Mouse (Mus musculus): Measurements from ENCODE around the gene Fermt3.

The Fermt3 gene

DNA sequence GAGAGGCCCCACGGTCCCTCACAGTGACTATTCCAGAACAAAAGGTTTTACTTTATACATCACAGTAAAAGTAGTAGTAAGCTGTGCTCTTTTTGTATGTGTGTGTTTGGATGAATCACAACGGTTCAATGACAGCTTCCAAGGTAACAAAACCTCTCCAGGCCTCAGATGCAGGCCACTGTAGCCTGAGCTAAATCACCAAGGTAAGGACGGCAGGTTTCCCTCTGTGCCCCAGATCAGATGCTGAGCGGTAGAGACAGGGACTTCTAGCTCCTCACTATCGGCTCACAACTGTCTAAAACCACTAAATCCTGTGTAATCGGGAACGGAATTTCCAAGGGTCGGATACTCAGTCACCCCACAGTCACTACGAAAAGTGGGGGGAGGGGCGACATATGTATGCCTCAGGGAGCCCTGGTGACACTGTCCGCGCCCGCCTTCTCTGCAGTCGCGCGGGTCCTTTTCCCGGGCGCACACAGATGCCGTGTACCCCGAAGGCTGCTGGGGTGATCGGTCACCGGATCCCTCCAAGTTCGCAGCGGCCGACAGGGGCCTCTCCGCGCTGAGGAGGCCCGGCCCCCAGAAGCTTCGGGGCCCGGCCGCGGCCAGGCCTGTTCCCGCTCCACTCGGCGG lies 19.9 kb upstream of the Fermt3 start:
- peak in 1 of 2 experiments; percentile 51 for DNase-seq (ENCODE audit: low spot score in 2 of 2)

DNA sequence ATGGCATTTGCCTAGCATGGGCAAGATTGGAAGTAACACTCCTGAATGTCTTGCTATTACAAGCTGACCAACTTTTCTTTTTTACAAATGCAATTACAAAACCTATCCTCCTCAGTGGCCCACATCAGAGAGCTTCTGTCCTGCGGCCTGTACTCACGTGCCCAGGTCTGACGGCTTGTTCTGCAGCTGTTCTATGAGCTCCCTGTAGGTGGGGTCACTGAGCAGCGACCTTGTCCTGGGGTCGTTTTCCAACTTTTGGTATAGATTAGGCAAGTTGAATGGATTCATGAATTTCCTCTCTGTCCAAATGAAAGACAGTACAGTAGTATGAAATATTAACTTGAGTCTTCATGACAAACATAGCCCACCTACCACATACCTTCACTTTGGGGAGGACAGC lies 14.7 kb upstream of the Fermt3 start:
- DNase-seq (ENCODE audit: low spot score in 2 of 2), result no peak

- DNase-seq (ENCODE audit: low spot score in 2 of 2), result peak; percentile 70 to 80
These were observed 10.3 kb upstream of the Fermt3 start for GRCm38 (mm10) chr19:7029531-7029930.

DNA sequence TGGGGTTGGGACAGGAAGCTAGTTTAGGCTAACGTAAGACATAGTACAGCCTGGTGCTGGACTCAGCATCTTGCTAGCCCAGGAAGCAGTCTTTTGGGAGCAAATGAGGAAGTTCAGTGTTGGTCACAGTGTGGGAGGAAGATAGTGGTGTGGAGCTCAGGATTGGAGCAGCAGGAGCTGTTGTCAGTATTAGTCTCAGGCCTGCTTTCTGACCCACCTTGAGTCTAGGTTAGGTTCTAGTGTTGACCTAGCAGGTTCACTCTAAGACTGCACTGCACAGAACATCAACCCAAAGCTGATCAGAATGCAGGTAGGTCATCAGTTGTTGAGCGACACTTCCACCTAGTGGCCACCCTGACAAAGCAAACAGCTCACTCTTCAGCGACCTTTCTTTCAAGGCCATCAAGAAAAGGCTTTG lies 964 bp upstream of the Fermt3 start:
- DNase-seq (ENCODE audit: low spot score in 2 of 2), result no peak

DNA sequence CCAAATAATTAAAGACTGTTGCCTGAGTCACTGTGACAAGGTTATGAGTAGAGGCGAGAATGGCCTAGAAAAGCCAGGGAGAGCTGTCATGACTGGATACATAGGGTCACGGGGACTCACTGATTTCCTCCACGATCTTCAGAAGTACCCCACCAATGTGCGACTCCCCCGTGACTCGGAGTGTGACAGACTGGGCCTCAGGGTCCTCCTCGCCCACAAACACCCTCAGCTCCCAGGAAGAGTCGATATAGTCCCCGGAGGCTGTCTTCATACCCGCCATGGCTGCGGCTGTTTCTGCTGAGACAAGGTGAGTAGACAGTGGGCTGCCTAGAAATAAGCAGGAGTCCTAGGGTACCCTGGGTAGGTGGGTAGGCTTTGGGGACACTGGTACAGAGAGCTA lies 723 bp downstream of the Fermt3 start:
- no peak for DNase-seq (ENCODE audit: low spot score in 2 of 2)

DNA sequence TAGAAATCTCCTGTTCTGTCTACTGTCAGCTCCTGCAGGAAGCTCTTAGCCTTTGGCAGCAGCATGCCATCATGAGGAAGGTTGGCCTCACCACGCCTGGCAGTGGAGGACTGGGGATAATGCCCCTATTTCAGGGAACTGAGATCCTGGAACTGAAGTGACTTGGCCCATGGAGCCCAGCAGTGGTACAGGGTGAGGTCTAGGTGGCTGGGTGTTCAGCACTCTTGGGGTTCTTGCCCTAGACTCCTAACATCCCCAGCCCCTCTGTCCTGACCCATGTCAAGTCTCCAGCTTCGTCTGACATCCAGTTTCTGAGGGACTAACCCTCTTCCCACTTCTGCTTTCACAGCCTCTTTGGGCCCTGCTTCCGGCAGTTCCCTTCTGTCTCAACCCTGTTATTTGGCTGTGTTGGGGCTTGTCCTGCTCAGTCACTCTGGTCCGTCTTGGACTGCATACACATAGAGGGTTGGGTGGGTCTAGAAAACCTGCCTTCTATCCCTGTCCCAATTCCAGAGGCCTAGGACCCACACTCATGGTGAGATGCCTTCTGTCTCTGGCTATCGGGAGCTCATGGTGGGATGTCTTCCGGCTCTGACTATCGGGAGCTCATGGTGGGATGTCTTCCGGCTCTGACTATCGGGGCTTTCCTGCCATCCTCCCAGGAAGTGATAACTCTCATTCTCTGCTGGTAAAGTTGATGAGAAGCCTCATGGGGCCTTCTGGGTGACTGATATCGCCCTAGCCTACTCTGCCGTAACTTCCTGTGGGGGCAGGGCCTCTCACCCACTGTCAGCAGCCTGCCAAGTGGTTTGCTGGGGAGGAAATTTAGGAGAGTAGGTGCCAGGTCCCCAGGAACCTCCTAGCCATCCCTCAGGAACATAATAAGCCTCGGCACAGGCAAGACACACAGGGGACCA lies 1.5 kb downstream of the Fermt3 start:
- DNase-seq (ENCODE audit: low spot score in 2 of 2), result no peak

DNA sequence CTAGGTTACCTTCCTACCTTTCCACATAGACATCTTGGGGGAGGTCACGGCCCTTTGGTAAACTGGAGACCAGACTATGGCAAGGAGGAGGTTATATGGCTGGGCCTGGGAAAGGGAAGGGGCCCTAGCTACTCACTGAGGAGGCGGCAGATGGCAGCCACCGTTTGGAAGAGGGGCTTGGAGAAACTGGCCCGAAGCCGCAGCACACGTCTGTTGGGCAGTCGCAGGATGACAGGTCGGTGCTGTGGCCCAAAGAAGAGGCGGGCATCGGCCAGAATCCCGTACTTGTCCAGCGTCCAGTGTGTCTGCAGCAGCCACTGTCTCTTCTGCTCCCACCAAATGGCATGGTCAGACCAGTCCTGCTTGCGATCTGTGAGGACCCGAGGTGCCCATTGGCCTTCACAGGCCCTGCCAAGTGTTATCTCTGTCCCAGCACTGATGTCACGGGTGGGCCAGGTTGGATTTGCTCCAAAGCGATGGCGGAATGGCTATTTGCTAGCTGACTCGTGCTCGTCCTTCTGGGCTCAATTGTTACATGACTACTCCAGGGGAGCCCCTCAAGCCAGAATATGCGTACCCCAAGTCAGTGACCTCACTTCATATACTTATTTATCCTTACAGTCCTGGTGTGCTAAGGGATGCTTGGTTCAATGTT lies 4.7 kb downstream of the Fermt3 start:
- no peak for DNase-seq (ENCODE audit: low spot score in 2 of 2)

GRCm38 (mm10) chr19:7013984-7014383 lies 5.3 kb downstream of the Fermt3 start:
- no peak for DNase-seq (ENCODE audit: low spot score in 2 of 2)

DNA sequence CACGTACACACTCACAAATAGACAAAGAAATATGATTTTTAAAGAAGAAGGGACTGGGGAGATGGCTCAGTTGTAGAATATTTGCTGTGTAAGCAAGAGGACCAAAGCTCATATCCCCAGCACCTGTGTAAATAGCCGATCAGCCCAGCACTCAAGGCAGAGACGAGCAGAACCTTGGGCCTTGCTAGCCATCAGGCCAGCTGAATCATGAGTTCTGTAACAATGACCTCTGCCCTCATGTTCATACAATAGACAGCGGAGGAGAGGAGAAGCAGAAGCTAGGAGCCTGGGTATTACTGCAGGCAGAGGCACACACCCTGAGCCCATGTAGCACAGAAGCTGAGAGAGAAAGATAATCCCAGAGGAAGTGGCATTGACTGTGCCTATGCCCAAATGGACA lies 6.8 kb downstream of the Fermt3 start:
- DNase-seq (ENCODE audit: low spot score in 2 of 2), result no peak

DNA sequence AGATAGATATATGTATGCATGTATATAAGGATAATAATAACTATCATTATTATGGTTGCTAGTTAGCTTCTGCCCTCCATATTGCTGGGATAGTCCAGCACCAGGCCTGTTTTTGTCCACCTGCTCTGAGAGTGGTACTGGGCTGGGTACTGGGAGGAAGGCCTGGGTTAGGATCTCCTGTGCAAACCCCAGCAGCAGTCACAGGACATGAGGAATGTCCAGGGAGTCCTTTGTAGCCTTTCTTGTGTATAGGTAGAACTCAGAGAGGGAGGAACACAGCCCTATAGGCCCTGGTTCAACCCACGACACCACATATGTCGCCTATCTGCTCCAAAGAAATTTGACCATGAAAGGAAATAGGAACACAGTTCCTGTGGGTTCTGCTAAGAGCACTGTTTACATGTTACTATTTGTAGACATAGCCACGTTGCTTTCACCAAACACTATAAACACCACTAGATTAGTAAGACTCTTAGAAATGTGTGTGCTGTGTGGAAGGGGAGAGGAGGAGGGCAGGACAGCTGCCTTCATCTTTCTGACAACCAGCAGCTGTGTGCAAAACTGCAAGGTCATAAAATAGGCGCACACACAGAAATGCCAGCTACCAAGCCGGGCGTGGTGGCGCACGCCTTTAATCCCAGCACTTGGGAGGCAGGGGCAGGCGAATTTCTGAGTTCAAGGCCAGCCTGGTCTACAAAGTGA lies 12.2 kb downstream of the Fermt3 start:
- no peak for DNase-seq (ENCODE audit: low spot score in 2 of 2)

DNA sequence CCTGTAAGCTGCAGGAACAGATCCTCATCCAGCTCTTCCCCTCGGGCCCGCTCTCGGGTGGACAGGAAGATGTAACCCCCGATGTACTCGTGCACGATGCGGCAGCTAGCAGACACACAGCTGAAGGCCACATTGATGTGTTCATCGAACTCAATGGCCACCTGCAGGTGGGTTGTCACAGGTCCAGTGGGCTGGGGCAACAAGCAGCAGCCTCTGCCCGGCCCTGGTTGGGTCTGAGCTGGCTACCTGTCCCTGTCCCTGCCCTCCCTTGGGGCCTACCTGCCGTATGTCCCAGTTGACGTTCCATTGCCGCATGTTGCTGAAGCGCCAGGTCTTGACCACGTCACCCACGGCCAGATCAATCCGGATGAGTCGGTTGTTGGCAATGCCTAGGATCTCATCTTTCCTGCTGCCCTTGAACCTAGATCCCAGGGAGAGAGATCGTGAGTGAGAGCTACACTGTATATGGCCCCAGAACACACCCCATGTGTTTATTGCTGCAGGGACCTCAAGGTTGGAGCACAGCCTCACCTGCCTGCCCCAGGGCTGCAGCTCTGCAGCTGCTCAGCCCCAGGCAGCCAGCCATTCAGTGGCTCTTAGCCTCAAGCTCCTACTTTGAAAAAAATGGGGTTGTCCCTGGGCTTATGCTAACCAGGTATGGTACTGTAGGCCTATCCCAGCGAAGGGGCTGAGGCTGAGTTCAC lies 19.8 kb downstream of the Fermt3 start:
- no peak for DNase-seq (ENCODE audit: low spot score in 2 of 2)

GRCm38 (mm10) chr19:6997721-6998290 lies 21.5 kb downstream of the Fermt3 start:
- DNase-seq (ENCODE audit: low spot score in 2 of 2), result no peak

GRCm38 (mm10) chr19:6996006-6996405 lies 23.3 kb downstream of the Fermt3 start, which contains the start of the genes Nudt22 and Trpt1:
TSS of gene Nudt22 (minus strand) at chr19:6996117.
TSS of gene Trpt1 (plus strand) at chr19:6996131.
- peak in 1 of 2 experiments; percentile 86 for DNase-seq (ENCODE audit: low spot score in 2 of 2)

- no peak for DNase-seq (ENCODE audit: low spot score in 2 of 2)
These were observed 23.8 kb downstream of the Fermt3 start for GRCm38 (mm10) chr19:6995255-6995991.

DNA sequence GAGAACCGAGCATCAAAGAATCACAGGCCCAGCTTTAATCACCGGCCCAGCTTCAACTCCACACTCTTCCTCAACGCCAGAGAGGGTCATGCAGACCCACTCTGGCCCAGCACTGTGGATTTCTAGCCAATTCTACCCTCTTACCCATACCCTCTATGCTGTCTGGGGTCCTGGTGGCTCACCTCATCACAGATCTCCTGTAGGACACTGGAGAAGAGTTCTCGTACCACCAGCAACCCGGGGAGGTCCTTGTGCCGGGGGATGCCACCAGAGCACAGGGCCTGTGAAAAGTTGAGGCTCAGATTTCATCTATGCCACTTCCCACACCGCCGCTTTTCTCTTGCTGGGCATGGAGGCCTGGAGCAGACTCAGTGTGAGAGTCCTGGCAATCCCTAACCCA lies 24.8 kb downstream of the Fermt3 start:
- DNase-seq (ENCODE audit: low spot score in 2 of 2), result no peak

GRCm38 (mm10) chr19:6994002-6994401 lies 25.3 kb downstream of the Fermt3 start:
- DNase-seq (ENCODE audit: low spot score in 2 of 2), result no peak

DNA sequence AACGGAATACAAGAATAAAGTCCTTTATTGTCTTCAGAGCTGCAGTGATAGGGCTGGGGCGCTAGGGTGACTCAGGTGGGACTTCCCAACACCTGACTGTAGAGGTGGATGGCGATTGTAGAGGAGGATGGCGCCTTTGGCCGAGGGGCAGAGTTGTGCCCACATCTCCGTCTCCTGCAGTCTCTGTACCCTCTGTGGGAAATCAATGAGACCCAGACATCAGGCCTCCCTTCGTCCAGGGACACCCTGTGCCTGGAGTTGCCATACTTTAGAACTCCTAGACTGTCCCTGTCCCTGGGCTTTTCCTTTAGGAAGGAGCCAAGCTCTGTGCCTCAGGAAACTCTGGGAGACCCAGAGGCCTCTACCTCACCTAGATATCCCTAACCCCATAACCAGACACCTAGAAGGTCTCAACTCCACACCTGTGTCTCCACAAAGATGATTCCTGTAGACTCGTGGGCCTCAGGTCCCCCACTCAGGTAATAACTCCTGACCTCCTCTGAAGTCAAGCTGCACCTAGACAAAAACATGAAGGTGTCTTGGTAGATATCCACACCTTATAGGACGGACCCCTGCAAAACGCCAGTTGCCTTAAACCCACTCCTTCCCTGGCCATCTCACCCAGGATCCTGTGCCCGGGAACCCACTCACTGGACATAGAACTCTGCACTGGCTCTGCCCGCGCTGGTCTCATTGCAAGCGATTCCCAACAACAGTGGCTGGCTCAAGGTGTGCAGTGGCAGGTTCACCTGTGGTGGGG lies 26.1 kb downstream of the Fermt3 start:
- DNase-seq (ENCODE audit: low spot score in 2 of 2), result no peak

DNA sequence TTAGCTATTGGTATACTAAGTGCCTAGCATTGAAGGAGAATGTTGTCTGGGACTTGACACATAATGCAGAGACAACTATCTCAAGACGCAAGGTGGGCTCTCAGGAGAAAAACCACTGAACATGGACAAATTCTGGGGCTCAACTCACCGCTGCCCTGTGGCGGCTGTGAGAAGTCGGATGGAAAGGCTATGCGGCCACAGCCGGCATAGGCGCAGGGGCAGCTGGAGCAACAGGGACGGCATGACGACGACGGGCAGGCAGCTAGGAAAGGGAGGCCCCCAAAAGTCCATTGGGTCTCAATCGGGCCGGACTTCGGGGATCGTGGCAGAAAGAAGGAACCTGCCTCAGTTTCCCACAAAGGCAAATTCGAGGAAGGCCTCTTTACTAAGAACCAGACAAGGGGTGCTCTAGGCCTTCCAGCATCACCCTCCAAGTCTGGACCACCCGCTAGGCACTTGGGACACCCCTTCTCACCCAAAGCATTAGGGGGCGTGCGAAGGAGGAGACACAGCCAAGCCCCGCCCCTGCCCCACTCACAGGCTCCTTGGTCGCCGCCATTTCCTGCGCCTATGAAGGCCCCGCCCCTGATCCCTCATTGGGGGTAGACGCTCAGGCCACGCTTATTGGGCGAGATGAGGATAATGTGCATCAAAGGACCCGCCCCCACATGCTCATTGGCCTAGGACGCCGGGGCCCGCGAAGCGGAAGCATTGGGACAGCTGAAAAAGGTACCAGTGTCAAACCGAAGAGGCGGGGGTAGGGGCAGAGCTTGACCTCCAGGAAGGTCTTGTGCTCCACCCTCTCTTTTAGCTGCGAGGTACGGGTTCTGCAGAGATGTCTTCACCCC lies 27.0 kb downstream of the Fermt3 start, which contains the start of gene Dnajc4:
Gene Dnajc4 (minus strand): TSS at position 562 of the 848 bp plus-strand sequence.
- peak; percentile 92 to 97 for DNase-seq (ENCODE audit: low spot score in 2 of 2)

Data from left cerebral cortex, adult 9 months (tissue).